Mouse (Mus musculus): ENCODE data around the gene Tpsab1. TPM values are rescaled to one million over a fixed set of nuclear protein-coding genes. Genes with fewer than 3 reads are reported as not detected.

The Tpsab1 gene
- total and polyA plus RNA-seq, 3 experiments, result not detected

GRCm38 (mm10) chr17:25363726-25364125 is 18.4 kb upstream of the Tpsab1 start:
- Histone ChIP-seq H3K36me3 (ENCODE audit: control insufficient read depth in 1 of 2, insufficient read depth in 2 of 2, low read length in 2 of 2) (no peaks in the 10 kb centered on the region), H3K4me3 (ENCODE audit: control insufficient read depth in 1 of 2, insufficient read depth in 1 of 2, low read depth in 2 of 2, low read length in 2 of 2) (no peak overlapping the region), H3K9me3 (replicated peaks; ENCODE audit: insufficient read depth, low read length) (no peaks in the 10 kb centered on the region), H3K27ac (ENCODE audit: control insufficient read depth, low read depth, low read length) (no peak overlapping the region), H3K4me1 (ENCODE audit: control insufficient read depth in 1 of 2, insufficient read depth in 2 of 2, low read length in 2 of 2) (no peaks in the 10 kb centered on the region), H3K27me3 (ENCODE audit: control insufficient read depth in 1 of 2, insufficient read depth in 2 of 2, low read length in 2 of 2) (peaks cover 5 to 8% of the 10 kb centered on the region in 2 experiments), H3K79me2 (ENCODE audit: control insufficient read depth, insufficient read depth, low read length, poor library complexity) (no peaks in the 10 kb centered on the region), H3K9ac (ENCODE audit: control insufficient read depth, low read depth, low read length, poor library complexity, severe bottlenecking) (no peak overlapping the region)
- peak; percentile 43 for DNase-seq (ENCODE audit: low read depth, low spot score)
- no peak for TF ChIP-seq MYB (IDR thresholded peaks at IDR 0.05; ENCODE audit: low read depth, low read length)
- no peak for TF ChIP-seq ELF1 (IDR thresholded peaks at IDR 0.05; ENCODE audit: low read depth, low read length)
- TF ChIP-seq POLR2A (IDR thresholded peaks at IDR 0.05; ENCODE audit: control insufficient read depth in 1 of 2, insufficient read depth in 1 of 2, low read depth in 1 of 2, low read length in 2 of 2, poor library complexity in 1 of 2), result no peak
- peak; percentile 52 to 78 (median 70) for TF ChIP-seq CTCF (IDR thresholded peaks at IDR 0.05 in 2 of 3, conservative IDR thresholded peaks at IDR 0.05 in 1 of 3; ENCODE audit: control insufficient read depth in 1 of 3, insufficient read depth in 1 of 3, low read depth in 2 of 3, low read length in 3 of 3, poor library complexity in 1 of 3, severe bottlenecking in 1 of 3)
- no peak for TF ChIP-seq USF2 (IDR thresholded peaks at IDR 0.05; ENCODE audit: borderline replicate concordance in 1 of 2, insufficient read depth in 1 of 2, low read depth in 1 of 2, low read length in 2 of 2)
- TF ChIP-seq ZC3H11A (IDR thresholded peaks at IDR 0.05; ENCODE audit: low read depth, low read length), result peak; percentile 66
- no peak for TF ChIP-seq MAFK (IDR thresholded peaks at IDR 0.05; ENCODE audit: borderline replicate concordance, low read depth, low read length)
- no peak for TF ChIP-seq EP300 (IDR thresholded peaks at IDR 0.05; ENCODE audit: low read depth in 1 of 2, low read length in 2 of 2)
- TF ChIP-seq POLR2AphosphoS5 (IDR thresholded peaks at IDR 0.05; ENCODE audit: borderline replicate concordance, low read depth, low read length), result no peak
- TF ChIP-seq UBTF (IDR thresholded peaks at IDR 0.05; ENCODE audit: borderline replicate concordance, insufficient read depth, low read depth, low read length), result no peak
- TF ChIP-seq RAD21 (IDR thresholded peaks at IDR 0.05; ENCODE audit: low read depth, low read length), result peak; percentile 78
- TF ChIP-seq JUND (IDR thresholded peaks at IDR 0.05; ENCODE audit: low read depth, low read length), result no peak
- TF ChIP-seq E2F4 (IDR thresholded peaks at IDR 0.05; ENCODE audit: borderline replicate concordance, low read depth, low read length), result no peak
- TF ChIP-seq NRF1 (IDR thresholded peaks at IDR 0.05; ENCODE audit: insufficient read depth, low read depth, low read length, poor library complexity, severe bottlenecking), result no peak
- no peak for TF ChIP-seq HCFC1 (IDR thresholded peaks at IDR 0.05; ENCODE audit: low read depth, low read length)
- TF ChIP-seq TAL1 (IDR thresholded peaks at IDR 0.05; ENCODE audit: low read length), result no peak
- TF ChIP-seq SMC3 (IDR thresholded peaks at IDR 0.05; ENCODE audit: low read depth, low read length), result peak; percentile 84
- no peak for TF ChIP-seq TCF12 (IDR thresholded peaks at IDR 0.05; ENCODE audit: low read depth, low read length)
- TF ChIP-seq GATA1 (IDR thresholded peaks at IDR 0.05; ENCODE audit: low read depth, low read length), result no peak
- no peak for TF ChIP-seq ZMIZ1 (IDR thresholded peaks at IDR 0.05; ENCODE audit: low read depth, low read length)
- TF ChIP-seq SIN3A (IDR thresholded peaks at IDR 0.05; ENCODE audit: low read length), result no peak
- no peak for TF ChIP-seq ZKSCAN1 (IDR thresholded peaks at IDR 0.05; ENCODE audit: low read depth, low read length)
- TF ChIP-seq TBP (IDR thresholded peaks at IDR 0.05; ENCODE audit: low read depth, low read length), result no peak
- no peak for TF ChIP-seq GABPA (IDR thresholded peaks at IDR 0.05; ENCODE audit: low read depth, low read length)
- no peak for TF ChIP-seq POLR2AphosphoS2 (IDR thresholded peaks at IDR 0.05; ENCODE audit: low read length)
- no peak for TF ChIP-seq USF1 (IDR thresholded peaks at IDR 0.05; ENCODE audit: low read depth, low read length)
- TF ChIP-seq RCOR1 (IDR thresholded peaks at IDR 0.05; ENCODE audit: low read depth, low read length), result no peak
- no peak for TF ChIP-seq MYC (IDR thresholded peaks at IDR 0.05; ENCODE audit: low read depth, low read length)
- TF ChIP-seq CHD1 (IDR thresholded peaks at IDR 0.05; ENCODE audit: low read depth, low read length), result no peak
- no peak for TF ChIP-seq ETS1 (IDR thresholded peaks at IDR 0.05; ENCODE audit: low read depth, low read length)
- TF ChIP-seq MAX (IDR thresholded peaks at IDR 0.05; ENCODE audit: low read length), result no peak
- no peak for TF ChIP-seq MAZ (IDR thresholded peaks at IDR 0.05; ENCODE audit: low read depth, low read length)
- TF ChIP-seq NELFE (IDR thresholded peaks at IDR 0.05; ENCODE audit: low read depth, low read length), result no peak
